Mouse (Mus musculus): ENCODE data around the gene Dnah17.

Gene Dnah17

DNA sequence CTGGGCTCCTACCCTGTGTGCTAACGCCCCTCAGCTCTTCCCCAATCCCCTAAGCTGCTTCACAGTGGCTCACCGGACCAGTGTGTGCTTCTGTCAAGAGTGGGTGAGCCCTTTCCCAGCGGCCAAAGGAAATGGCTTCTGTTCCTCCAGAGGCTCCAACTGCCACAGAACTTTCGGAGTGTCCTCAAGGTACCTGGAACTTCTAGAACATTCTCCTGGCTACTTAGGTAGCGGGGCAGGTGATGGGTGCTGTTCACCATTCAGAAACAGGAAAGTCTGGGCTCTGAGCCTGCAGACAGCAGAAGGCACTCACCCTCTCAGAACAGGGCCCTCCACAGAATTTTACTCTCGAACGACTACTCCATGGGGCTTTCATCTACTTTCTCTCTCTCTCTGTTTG is at the start of gene Dnah17:
Gene Dnah17 (minus strand): TSS at position 101 of the 400 bp plus-strand sequence.
- DNase-seq = no peak

GRCm38 (mm10) chr11:118180199-118180598 is 49.8 kb upstream of the Dnah17 start:
- DNase-seq = no peak

DNA sequence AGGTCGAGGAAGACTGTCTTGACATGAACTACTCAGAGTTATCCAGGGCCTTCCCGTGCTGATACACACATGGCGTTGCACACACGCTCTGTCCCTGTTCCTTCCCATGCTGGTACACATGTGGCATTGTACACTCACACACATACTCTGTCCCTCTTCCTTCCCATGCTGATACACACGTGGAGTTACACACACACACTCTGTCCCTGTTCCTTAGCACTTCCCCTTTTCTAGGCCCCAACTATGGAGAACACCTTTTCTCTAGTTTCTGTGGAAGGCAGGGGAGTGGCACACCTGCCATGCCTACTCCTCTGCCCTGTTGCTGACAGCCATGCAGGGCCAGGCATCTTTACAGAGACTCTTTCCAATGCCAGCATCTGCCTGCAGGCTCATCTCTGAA is 47.8 kb upstream of the Dnah17 start:
- DNase-seq = no peak

DNA sequence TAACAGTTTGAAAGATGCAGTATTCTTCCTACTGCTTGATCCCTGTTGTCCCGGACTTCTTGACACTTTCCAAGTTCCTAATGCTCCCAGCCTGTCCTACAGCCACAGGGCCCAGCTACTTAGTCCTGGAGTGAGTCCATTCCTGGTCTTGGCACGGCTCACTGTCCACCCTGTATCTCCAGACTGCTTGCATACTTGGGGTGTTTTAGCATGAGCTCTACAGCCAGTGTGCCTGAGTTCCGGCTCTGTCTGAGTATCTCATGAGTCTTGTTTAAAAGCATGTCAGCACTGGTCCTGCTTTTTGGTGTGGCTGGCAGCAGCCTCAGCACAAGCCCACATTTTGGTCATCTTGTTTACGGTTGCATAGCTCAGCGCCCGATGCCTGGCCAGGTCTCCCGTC is 44.3 kb upstream of the Dnah17 start:
- no peak for DNase-seq

- no peak for DNase-seq
Observed at GRCm38 (mm10) chr11:118172768-118173167, 42.3 kb upstream of the Dnah17 start.

DNA sequence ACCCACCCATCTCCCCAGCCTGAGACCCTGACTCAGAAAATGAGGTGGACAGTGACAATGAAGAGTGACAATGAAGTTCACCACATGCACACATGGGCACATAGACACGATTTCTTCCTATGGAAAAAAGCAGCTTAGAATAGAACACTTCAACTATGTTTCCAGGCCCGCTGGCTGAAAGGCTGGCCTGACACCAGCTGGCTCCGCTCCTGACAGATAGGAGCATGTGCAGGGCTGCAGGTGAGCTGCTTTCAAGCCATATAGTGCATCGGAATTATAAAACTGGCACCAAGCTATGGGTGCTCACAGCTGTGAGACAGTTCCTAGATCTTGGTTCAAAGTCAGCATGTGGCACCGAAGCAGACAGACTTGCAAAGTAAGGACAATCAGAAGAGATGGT is 39.9 kb upstream of the Dnah17 start:
- no peak for DNase-seq

DNA sequence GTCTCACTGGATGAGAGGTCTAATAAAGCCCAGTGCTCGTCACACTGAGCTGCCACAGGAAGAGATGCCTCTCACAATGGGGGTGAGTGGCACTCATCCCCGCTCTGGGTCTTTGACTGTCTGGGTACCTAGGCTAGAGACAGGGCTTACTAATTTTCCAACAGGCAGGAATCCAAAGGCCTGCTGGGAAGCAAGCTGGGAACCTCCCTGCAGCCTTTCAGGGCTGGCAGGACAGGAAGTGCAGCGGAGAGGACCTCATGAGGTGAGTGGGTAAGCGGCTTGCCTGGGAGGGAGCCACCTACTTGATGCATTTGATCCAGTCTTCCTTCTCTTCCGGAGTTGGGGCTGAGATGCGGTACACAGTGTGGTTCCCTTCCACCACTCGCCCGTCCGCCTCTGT is 38.3 kb upstream of the Dnah17 start:
- DNase-seq = no peak

DNA sequence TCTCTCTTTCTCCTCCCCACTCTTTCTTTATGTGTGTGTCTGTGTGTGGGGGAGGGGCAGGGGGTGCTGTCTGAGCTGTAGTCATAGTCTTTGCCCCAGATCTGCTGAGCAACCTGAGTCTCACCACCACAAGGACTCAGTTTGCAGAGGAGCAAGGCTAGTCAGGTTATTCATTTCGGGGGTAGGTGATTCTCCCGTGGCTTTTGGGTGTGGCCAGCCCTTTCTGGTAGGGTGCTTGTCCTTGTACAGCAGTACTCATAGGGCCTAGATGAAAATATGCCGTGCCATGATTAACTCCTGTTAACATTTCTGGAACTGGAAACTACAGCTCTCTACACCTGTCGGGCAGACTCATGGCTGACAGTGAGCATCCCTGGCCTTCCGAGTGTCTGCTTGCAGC is 36.2 kb upstream of the Dnah17 start:
- DNase-seq = no peak

GRCm38 (mm10) chr11:118165681-118166080 is 35.2 kb upstream of the Dnah17 start:
- DNase-seq = no peak

DNA sequence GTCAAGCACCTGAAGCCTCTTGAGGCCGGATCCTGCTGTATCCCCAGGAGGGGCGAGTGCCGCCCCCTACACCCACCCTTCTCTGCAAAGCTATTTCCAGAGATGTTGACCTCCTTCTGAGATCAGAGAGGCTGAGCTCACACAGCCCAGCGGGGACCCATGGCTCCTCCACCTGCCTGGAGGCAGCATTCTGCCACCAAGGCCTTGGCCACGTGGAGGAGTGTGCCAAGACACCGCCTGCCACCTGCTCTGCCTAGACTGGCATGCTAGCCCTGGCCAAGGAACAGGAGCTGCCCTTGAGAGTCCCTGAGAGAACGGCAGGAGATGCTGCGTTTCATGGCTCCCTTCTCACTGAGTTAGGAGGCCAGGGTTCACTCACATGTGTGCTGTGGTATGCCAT is 34.1 kb upstream of the Dnah17 start:
- DNase-seq = no peak

- DNase-seq = no peak
Observed at GRCm38 (mm10) chr11:118162245-118162644, 31.8 kb upstream of the Dnah17 start.

GRCm38 (mm10) chr11:118161240-118161639 is 30.8 kb upstream of the Dnah17 start:
- no peak for DNase-seq

DNA sequence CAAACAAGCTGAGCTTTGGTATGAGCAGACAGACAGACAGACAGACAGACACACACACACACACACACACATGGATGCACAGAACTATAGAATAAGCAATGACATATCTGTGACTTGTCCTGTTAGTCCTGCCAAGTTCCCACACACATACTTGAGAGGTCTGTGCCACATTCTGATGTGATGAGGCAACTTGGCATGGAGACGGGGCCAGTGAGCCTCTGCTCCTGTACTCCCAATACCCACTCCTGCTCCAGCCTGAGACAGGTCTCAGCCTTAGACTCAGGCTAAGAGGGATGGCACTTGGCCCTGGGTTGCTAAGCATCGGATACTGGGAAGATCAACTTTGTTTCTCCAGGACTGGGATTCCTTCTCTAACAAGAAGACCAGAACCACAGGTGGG is 30.3 kb upstream of the Dnah17 start:
- DNase-seq = no peak

GRCm38 (mm10) chr11:118158753-118159152 is 28.3 kb upstream of the Dnah17 start:
- DNase-seq = no peak

DNA sequence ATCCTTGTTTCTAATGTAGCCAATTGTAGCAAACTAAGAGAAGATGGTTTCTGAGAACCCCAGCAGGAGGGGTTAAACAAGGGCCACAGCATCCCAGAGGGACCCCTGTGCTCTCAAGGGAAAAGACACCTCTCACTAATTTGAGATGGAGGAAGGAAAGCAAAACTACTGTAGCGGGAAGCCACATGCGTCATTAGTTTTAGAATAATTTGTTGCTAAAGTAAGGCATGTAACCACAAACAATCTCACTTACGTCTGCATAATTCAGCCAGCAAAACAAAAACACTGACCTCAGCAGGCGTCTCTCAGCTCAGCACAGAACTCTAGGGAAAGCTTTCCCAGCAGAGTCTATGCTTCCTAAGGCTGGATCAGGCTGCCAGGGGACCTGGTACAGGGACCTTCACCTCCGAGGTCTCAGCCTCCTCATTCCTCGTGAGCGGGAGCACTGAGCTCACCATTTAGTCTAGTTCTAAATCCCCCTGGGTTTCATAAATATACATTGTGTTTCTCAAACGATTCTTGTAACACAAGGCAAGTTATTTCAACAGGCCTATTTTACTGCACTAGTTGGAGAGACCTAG is 26.1 kb upstream of the Dnah17 start:
- no peak for DNase-seq

GRCm38 (mm10) chr11:118152964-118153363 is 22.5 kb upstream of the Dnah17 start:
- DNase-seq = no peak

GRCm38 (mm10) chr11:118151423-118152180 is 21.2 kb upstream of the Dnah17 start:
- DNase-seq = no peak

GRCm38 (mm10) chr11:118150115-118150701 is 19.8 kb upstream of the Dnah17 start:
- DNase-seq = peak; percentile 69

DNA sequence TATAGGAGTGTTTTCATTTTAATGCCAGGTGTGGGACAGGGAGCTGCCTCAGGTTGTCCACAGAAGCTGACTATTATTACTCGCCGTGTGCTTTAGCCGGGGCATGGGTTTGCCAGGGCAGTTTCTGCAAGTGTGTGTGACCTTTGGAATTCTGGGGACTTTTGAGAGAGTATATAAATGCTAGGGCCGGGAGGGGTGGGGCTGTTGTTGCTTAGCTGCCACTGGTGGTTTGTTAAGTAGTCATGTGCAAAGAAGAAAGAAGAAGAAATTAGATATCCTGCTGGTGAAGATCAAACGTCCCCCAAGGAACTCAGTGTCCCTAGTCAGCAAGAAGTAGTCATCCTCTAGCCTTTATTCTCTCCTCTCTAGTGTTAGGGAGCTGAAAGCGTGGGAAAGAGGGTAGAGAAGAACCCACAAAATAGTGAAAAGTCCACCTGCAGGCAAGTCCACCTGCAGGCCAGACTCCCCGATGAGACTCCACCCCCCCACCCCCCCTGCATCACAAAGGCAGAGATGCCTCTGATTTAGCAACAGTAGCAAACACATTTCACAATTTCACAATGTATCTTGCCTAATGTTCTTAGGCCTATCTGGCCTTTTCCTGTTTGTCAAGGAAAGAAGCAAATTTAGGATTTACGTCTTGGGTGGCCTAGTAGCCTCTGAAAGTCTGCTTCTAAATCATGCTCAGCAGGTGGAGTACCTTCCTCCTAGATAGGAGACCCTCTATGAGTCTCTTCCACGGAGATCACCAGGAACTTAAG is 17.6 kb upstream of the Dnah17 start:
- no peak for DNase-seq

GRCm38 (mm10) chr11:118146446-118146845 is 16.0 kb upstream of the Dnah17 start:
- no peak for DNase-seq

DNA sequence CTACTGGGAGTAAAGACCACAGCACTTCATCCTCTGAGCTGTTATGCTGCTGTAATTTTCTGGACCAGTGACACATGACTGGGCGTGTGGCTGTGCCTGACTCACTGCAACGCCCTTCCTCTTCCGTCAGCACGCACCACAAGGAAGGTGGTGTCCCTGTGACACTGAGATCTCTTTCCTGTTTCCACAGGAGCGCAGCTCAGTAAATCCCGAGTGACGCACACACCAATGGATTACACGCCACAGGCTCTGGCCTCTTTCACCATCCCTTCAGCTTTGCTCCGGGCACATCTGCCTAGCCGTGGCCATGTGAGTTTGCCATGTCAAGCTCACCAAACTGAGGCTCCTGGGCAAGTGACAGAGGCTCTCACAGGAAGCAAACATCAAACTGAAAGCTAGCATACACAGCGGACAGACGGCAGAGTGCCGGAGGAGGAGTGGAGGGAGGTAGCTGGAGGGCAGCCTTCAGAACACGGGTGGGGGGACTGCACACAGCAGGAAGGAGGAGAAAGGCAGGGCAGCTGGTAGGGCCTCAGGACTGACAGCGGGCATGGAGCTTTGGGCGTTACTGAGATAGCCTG is 15.4 kb upstream of the Dnah17 start:
- no peak for DNase-seq

- DNase-seq = no peak
Observed at GRCm38 (mm10) chr11:118145092-118145491, 14.7 kb upstream of the Dnah17 start.

DNA sequence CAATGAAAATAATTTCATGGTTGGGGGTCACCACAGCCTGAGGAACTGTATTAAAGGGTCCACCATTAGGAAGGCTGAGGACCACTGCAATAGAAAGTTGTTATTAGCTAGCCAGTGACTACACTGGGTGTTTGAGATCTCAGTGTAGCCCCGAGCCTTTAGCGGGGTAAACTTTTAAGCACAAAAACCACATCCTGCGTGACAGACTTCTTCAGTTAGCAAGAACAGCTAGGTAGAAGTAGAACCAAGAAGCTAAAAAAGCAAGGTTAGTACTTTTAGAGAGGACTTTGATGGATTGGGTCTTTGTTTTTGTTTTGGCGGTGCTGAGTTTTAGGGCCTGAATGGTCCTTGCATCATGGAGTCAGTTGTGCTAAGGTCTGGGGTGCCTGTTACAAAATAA is 13.3 kb upstream of the Dnah17 start:
- no peak for DNase-seq
